Mouse (Mus musculus): Measurements from ENCODE around the gene Shq1.

DNA sequence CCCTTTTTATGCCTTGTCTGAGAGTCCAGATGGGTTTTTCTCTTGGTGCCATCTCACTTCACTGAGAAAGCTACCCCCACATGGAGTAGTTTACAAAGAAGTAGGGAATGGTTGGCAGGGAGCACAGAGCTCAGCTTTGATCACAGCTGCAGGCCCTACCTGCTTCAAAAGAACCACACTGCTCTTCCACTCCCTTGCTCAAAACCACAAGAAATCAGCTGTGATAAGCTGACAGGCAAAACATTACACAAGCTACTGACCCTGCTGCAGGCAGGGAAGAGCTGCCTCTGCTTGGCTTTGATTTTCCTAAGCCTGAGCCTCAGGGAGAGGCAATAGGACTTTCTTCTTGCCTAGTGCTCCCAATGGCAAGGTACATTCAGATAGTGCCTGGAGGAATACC is 89.9 kb downstream of the Shq1 start:
- TF ChIP-seq MYOG (IDR thresholded peaks at IDR 0.05; ENCODE audit: control insufficient read depth, extremely low read depth, insufficient read length) (no peak), USF1 (IDR thresholded peaks at IDR 0.05; ENCODE audit: low read depth) (no peak), CTCF (IDR thresholded peaks at IDR 0.05; ENCODE audit: control insufficient read depth, insufficient read depth, insufficient read length) (no peak), MYOD1 (IDR thresholded peaks at IDR 0.05; ENCODE audit: control insufficient read depth, insufficient read length, low read depth) (no peak), MAX (IDR thresholded peaks at IDR 0.05) (no peak)

Data from C2C12 (cell line).